Mouse (Mus musculus) testis, postnatal 10 days (tissue): ENCODE results near the gene Kifc3.

Experiments
- DNase-seq: peaks from one replicate; pipeline ENCODE4 v3.0.0; 2021; ENCODE audit warnings: low spot score

Kifc3 gene

GRCm38 (mm10) chr8:95134186-95134585 lies 68.4 kb downstream of the Kifc3 start:
- DNase-seq = no peak

GRCm38 (mm10) chr8:95131983-95132382 lies 70.6 kb downstream of the Kifc3 start:
- no peak for DNase-seq

GRCm38 (mm10) chr8:95130966-95131537 lies 71.6 kb downstream of the Kifc3 start:
- no peak for DNase-seq

GRCm38 (mm10) chr8:95128750-95129260 lies 73.8 kb downstream of the Kifc3 start:
- DNase-seq = no peak

GRCm38 (mm10) chr8:95127658-95128057 lies 75.0 kb downstream of the Kifc3 start:
- DNase-seq = no peak

- DNase-seq = no peak
Measured at GRCm38 (mm10) chr8:95126497-95126896, 76.1 kb downstream of the Kifc3 start.

- no peak for DNase-seq
Measured at GRCm38 (mm10) chr8:95123455-95123854, 79.2 kb downstream of the Kifc3 start.

- no peak for DNase-seq
Measured at GRCm38 (mm10) chr8:95113750-95114149, 88.9 kb downstream of the Kifc3 start.

- no peak for DNase-seq
Measured at GRCm38 (mm10) chr8:95113108-95113507, 89.5 kb downstream of the Kifc3 start.

GRCm38 (mm10) chr8:95112594-95112993 lies 90.0 kb downstream of the Kifc3 start:
- DNase-seq = no peak

GRCm38 (mm10) chr8:95107306-95107705 lies 95.3 kb downstream of the Kifc3 start:
- no peak for DNase-seq

- no peak for DNase-seq
Measured at GRCm38 (mm10) chr8:95101972-95102371, 100.6 kb downstream of the Kifc3 start.

GRCm38 (mm10) chr8:95099009-95099408 lies 103.6 kb downstream of the Kifc3 start:
- DNase-seq = peak; percentile 88

GRCm38 (mm10) chr8:95093574-95093973 lies 109.0 kb downstream of the Kifc3 start:
- no peak for DNase-seq

- DNase-seq = no peak
Measured at GRCm38 (mm10) chr8:95085432-95086141, 117.0 kb downstream of the Kifc3 start.

- no peak for DNase-seq
Measured at GRCm38 (mm10) chr8:95084744-95085431, 117.7 kb downstream of the Kifc3 start.

- no peak for DNase-seq
Measured at GRCm38 (mm10) chr8:95084261-95084660, 118.4 kb downstream of the Kifc3 start.

- no peak for DNase-seq
Measured at GRCm38 (mm10) chr8:95081650-95082049, 121.0 kb downstream of the Kifc3 start.

GRCm38 (mm10) chr8:95080381-95081341 lies 122.0 kb downstream of the Kifc3 start, which contains the start of gene Katnb1:
Katnb1 (plus strand) TSS chr8:95081186.
- DNase-seq = peak; percentile 98

- DNase-seq = no peak
Measured at GRCm38 (mm10) chr8:95079305-95079704, 123.3 kb downstream of the Kifc3 start.

GRCm38 (mm10) chr8:95078055-95078454 lies 124.6 kb downstream of the Kifc3 start:
- no peak for DNase-seq

- no peak for DNase-seq
Measured at GRCm38 (mm10) chr8:95076151-95076550, 126.5 kb downstream of the Kifc3 start.
